Mouse (Mus musculus): ENCODE data around the gene Mcm9. TPM values are rescaled to one million over a fixed set of nuclear protein-coding genes. Genes with fewer than 3 reads are reported as not detected.
A peak's percentile ranks its signal among the peaks of the same experiment; 100 is the strongest.
"Not testable (repeated sequence)": the region's sequence is repeated elsewhere in the genome, so short reads cannot be mapped to it uniquely, and the experiment has no call there.

Mcm9 gene
- polyA plus RNA-seq, 1 experiment from 2014 or later, result 5.0 TPM

GRCm38 (mm10) chr10:53502471-53502870 is 127.8 kb downstream of the Mcm9 start:
- TF ChIP-seq EP300 (optimal IDR thresholded peaks at IDR 0.05), result no peak
- TF ChIP-seq CTCF (IDR thresholded peaks at IDR 0.05; ENCODE audit: low read depth), result no peak
- H3K9me3 ChIP-seq (ENCODE audit: control insufficient read depth, low read length), result no peaks in the 10 kb centered on the region
- DNase-seq (ENCODE audit: low spot score) (no peak), ATAC-seq (ENCODE audit: low FRiP score, low TSS enrichment) (no peak)
- no peak overlapping the region for H3K4me2 ChIP-seq (replicated peaks; ENCODE audit: low read depth)
- no peaks in the 10 kb centered on the region for H3K27me3 ChIP-seq (ENCODE audit: control insufficient read depth, insufficient read depth, low read length)
- no peak overlapping the region for H3K9ac ChIP-seq (ENCODE audit: low read length)
- H3K4me3 ChIP-seq (ENCODE audit: low read depth, low read length), result no peak overlapping the region
- WGBS, result 95% methylated on average over 13 of the region's 13 CpGs
- no peaks in the 10 kb centered on the region for H3K4me1 ChIP-seq (replicated peaks; ENCODE audit: control insufficient read depth, insufficient read depth)
- H3K27ac ChIP-seq (replicated peaks), result no peak overlapping the region
- no peaks in the 10 kb centered on the region for H3K36me3 ChIP-seq (ENCODE audit: control insufficient read depth, insufficient read depth, low read length)

GRCm38 (mm10) chr10:53499518-53499917 is 130.7 kb downstream of the Mcm9 start:
- no peaks in the 10 kb centered on the region for H3K27me3 ChIP-seq (ENCODE audit: control insufficient read depth, insufficient read depth, low read length)
- DNase-seq (ENCODE audit: low spot score) (no peak), ATAC-seq (ENCODE audit: low FRiP score, low TSS enrichment) (no peak)
- TF ChIP-seq CTCF (IDR thresholded peaks at IDR 0.05; ENCODE audit: low read depth), result peak; percentile 45
- TF ChIP-seq EP300 (optimal IDR thresholded peaks at IDR 0.05), result no peak
- no peaks in the 10 kb centered on the region for H3K36me3 ChIP-seq (ENCODE audit: control insufficient read depth, insufficient read depth, low read length)
- H3K9me3 ChIP-seq (ENCODE audit: control insufficient read depth, low read length), result no peaks in the 10 kb centered on the region
- no peak overlapping the region for H3K4me3 ChIP-seq (ENCODE audit: low read depth, low read length)
- no peak overlapping the region for H3K4me2 ChIP-seq (replicated peaks; ENCODE audit: low read depth)
- no peak overlapping the region for H3K9ac ChIP-seq (ENCODE audit: low read length)
- H3K4me1 ChIP-seq (replicated peaks; ENCODE audit: control insufficient read depth, insufficient read depth), result no peaks in the 10 kb centered on the region
- no peak overlapping the region for H3K27ac ChIP-seq (replicated peaks)

GRCm38 (mm10) chr10:53495349-53495748 is 134.9 kb downstream of the Mcm9 start:
- WGBS, result 90% methylated on average over 3 of the region's 3 CpGs
- H3K9ac ChIP-seq (ENCODE audit: low read length), result not testable (repeated sequence)

GRCm38 (mm10) chr10:53493954-53494353 is 136.3 kb downstream of the Mcm9 start:
- Histone ChIP-seq H3K4me2 (replicated peaks; ENCODE audit: low read depth) (no peak overlapping the region), H3K4me1 (replicated peaks; ENCODE audit: control insufficient read depth, insufficient read depth) (no peaks in the 10 kb centered on the region), H3K27me3 (ENCODE audit: control insufficient read depth, insufficient read depth, low read length) (no peaks in the 10 kb centered on the region), H3K27ac (replicated peaks) (no peak overlapping the region), H3K36me3 (ENCODE audit: control insufficient read depth, insufficient read depth, low read length) (no peaks in the 10 kb centered on the region), H3K4me3 (ENCODE audit: low read depth, low read length) (no peak overlapping the region), H3K9ac (ENCODE audit: low read length) (no peak overlapping the region), H3K9me3 (ENCODE audit: control insufficient read depth, low read length) (no peaks in the 10 kb centered on the region)
- no peak for DNase-seq (ENCODE audit: low spot score)
- 90% methylated on average over 13 of the region's 13 CpGs for WGBS
- TF ChIP-seq CTCF (IDR thresholded peaks at IDR 0.05; ENCODE audit: low read depth) (no peak), EP300 (optimal IDR thresholded peaks at IDR 0.05) (no peak)
- no peak for ATAC-seq (ENCODE audit: low FRiP score, low TSS enrichment)

More at GRCm38 (mm10) chr10:53495349-53495748, 134.9 kb downstream of the Mcm9 start:
- not testable (repeated sequence) for ATAC-seq (ENCODE audit: low FRiP score, low TSS enrichment); H3K4me3 ChIP-seq (ENCODE audit: low read depth, low read length); H3K4me2 ChIP-seq (replicated peaks; ENCODE audit: low read depth); DNase-seq (ENCODE audit: low spot score); H3K27ac ChIP-seq (replicated peaks); H3K27me3 ChIP-seq (ENCODE audit: control insufficient read depth, insufficient read depth, low read length); H3K4me1 ChIP-seq (replicated peaks; ENCODE audit: control insufficient read depth, insufficient read depth); H3K36me3 ChIP-seq (ENCODE audit: control insufficient read depth, insufficient read depth, low read length); H3K9me3 ChIP-seq (ENCODE audit: control insufficient read depth, low read length)

Other genes with a start within 250 kb of the Mcm9 start
- 69.2 and 70.3 TPM in 2 replicates for gene Asf1a, start 33.7 kb downstream of the Mcm9 start, polyA plus RNA-seq (2015; fragmentation: Nextera tagmentation; extraction: Ambion mirVana)
- 0.65 and 1.2 TPM in 2 replicates for gene Fam184a, start 120.7 kb upstream of the Mcm9 start, polyA plus RNA-seq (2015; fragmentation: Nextera tagmentation; extraction: Ambion mirVana)

Measured in stomach, postnatal 0 days (tissue).